Mouse (Mus musculus): ENCODE data around the gene Cfhr2.
"Not testable (repeated sequence)": the region's sequence is repeated elsewhere in the genome, so short reads cannot be mapped to it uniquely, and the experiment has no call there.

Gene Cfhr2

GRCm38 (mm10) chr1:139858548-139858947 lies at the start of gene Cfhr2:
TSS of gene Cfhr2 (minus strand) at chr1:139858702.
- DNase-seq (ENCODE audit: low spot score) = no peak

DNA sequence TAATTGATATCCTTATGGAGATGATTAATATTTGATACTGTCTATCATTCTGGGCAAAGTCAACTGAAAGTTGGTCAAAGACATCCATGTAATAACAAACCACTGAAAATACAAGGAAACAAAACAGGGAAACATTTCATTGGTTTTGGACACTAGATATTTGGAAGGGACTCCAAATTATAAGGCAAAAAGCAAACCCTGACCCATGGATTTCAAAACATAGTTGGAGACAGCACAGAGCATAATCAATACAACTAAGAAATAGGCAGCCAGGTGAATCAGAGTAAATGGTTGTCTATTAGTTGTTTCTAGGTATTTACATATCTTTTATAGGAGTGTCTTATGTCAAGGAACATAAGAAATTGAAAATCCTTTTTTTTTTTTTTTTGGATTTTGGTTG lies 5.2 kb upstream of the Cfhr2 start:
- no peak for DNase-seq (ENCODE audit: low spot score)

- DNase-seq (ENCODE audit: low spot score) = no peak
Measured at GRCm38 (mm10) chr1:139860176-139860575, 1.7 kb upstream of the Cfhr2 start.

DNA sequence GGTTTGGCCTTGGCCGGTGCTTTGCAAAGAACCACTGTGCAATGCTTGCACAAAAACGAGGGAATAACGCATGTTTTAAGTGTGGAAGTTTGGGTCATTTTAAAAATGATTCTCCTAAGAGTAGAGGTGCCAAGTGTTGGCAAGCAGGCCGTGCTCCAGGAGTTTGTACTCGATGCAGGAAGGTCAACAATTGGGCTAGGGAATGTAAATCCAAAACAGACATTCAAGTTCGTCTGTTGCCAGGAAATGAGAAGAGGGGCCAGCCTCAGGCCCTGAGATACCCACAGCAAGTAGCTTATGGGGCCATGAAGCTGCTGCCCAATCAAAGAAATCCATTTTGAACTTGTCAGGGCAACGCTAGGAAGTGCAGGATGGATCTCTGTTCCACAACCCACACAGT lies 18.8 kb downstream of the Cfhr2 start:
- DNase-seq (ENCODE audit: low spot score) = no peak

- DNase-seq (ENCODE audit: low spot score) = no peak
Measured at GRCm38 (mm10) chr1:139839290-139839689, 19.2 kb downstream of the Cfhr2 start.

- DNase-seq (ENCODE audit: low spot score) = no peak
Measured at GRCm38 (mm10) chr1:139808594-139808993, 49.9 kb downstream of the Cfhr2 start.

DNA sequence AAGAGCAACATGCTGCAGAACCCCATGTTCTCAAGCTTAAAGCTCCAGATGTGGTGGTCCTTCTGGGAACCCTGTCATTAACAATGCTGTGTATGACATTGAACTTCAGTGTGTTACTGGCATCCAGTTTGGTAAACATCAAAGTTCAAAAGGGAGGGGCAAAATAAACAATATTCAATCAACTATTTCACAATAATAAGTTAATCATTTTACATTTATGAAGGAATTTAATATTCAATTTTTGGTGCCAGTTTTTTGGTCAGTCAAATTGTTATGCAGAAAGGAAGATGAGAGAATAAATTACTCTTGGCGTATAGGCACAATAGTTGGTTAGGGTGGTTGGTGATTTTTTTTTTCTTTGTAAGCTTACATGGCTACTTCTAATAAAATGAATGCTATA lies 77.4 kb downstream of the Cfhr2 start, which contains the start of gene Gm4788:
Gm4788 (minus strand) TSS at position 101 of the 400 bp plus-strand sequence.
- no peak for DNase-seq (ENCODE audit: low spot score)

GRCm38 (mm10) chr1:139769913-139770312 lies 88.6 kb downstream of the Cfhr2 start:
- not testable (repeated sequence) for DNase-seq (ENCODE audit: low spot score)
